Mouse (Mus musculus) lung, adult 2 months (tissue): ENCODE measurements around the gene Syn3.

ENCODE experiments used
- CTCF ChIP-seq: fragments of 200-500 bp; IDR thresholded peaks from 2 replicates; pipeline ENCODE4 v1.5.1; 2011; ENCODE audit warnings: mild to moderate bottlenecking, low read length, control low read depth; ENCODE audit not compliant: insufficient read depth
- POLR2A ChIP-seq: fragments of 200-500 bp; IDR thresholded peaks from 2 replicates; pipeline ENCODE4 v1.6.1; 2011; ENCODE audit warnings: low read depth, mild to moderate bottlenecking, control low read depth, low read length, borderline replicate concordance; ENCODE audit errors: extremely low read depth

GRCm38 (mm10) chr10:86107681-86108080 lies 391.0 kb downstream of the Syn3 start:
- no peak for TF ChIP-seq CTCF
- TF ChIP-seq POLR2A = no peak
